Mouse (Mus musculus) thymus, postnatal 36 days (tissue): Measurements from ENCODE around the gene Ubc.
A peak's percentile ranks its signal among the peaks of the same experiment; 100 is the strongest.

Experiments used
- DNase-seq, 2 experiments: peaks; one replicate each; pipeline ENCODE4 v3.0.0; 2022; ENCODE audit warnings: mixed read lengths in 2 of 2

Ubc gene

DNA sequence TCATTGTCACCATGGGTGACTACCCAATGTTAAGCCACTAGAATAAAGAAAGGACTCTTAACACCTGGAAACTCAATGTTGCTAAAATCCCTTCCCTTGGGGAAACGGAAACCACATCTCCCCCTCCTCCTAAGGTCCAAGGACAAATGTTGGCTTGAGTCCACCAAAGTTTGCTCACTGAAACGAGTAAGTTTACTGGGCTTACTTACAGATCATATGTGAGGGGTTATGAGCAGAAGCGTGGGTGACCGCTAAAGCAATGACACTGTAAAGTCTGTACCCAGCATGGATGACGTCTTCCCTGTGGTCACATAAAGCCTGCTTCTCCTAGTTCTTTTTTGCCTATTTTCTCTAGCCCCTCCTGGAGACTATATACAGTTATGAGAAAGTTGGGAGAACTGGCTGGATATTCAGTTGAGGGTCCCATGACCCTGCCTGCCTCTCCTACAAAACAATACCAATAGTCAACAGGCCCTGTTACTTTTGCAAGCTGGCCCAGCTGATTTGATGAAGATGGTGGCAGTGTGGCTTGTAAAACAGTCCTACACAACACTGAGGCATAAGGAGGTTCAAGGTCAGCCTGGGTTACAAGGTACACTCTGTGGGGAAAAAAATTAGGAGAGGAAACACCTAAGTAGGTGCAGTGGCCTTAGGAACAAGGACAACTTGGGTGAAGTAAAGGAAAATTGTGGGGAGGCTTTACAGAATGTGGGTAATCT, 7.9 kb downstream of the Ubc start:
- no peak for DNase-seq

DNA sequence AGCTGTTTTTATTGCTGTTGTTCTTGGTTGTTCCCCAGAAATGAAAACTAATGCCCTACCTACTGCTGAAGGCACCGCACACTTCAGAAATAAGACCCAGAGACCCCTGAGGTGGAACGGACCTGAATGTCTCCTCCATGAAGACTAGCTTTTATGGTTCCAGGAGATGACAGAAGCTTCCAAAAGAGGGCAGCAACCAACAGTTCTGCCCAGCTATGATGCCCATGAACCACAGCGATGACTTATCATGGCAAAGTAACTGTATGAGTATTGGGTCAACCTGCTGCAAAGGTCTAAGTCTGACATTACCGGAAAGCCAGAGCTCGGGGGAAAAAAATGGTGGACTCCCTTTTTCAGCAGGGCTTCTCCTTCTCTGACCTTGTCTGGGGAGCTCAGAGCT, 11.1 kb downstream of the Ubc start:
- no peak for DNase-seq

DNA sequence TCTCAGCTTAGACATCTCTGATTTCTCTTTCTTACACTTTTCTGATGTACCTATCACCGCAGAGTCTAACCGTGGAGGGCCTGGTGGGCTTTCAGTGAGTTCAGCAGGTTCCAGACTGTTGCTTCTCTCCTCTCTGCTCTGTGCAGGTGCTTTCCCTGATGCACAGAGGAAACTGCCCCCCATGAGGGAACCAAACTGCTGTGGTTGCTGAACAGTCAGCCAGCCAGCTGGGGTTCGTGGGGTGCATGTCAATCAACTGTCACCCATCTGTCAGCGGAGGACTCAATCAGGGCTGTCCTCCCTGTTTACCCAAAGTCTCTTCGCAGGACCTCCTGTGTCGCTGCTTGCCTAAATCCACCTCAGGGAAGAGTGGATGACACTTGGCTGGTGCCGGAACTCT, 12.8 kb downstream of the Ubc start:
- peak; percentile 53 to 78 for DNase-seq

DNA sequence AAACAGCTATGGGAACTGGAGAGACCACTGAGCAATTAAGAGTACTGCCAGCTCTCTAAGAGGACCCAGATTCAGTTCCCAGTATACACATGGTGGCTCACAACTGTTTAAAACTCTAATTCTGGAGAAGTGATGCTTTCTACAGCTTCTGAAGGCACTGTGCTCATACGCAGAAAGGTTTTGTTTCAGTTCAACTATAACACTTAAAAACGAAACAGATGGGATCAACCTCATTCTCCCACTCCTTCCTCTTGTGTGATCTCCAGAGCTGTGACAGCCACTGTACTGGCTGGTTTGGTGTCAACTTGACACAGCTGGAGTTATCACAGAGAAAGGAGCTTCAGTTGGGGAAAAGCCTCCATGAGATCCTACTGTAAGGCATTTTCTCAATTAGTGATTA, 14.1 kb downstream of the Ubc start:
- no peak for DNase-seq

DNA sequence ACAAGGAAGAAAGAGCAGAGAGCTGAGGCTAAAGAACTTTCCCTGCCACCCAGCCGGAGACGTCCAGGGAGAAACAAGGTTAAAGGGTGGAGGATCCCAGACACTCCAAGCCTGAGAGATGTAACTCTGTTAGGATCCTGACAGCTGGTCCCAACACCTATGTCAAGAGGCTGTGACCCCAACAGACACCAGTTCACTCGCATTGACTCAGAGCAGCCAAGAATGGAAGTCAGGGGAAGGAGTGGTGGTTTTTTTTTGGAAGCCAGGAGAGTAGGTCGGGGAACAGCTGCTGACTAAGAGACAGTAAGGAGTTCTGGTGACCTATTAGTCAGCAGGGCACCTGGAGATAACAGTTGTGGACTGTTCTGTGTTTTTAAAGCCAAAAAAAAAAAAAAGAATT, 18.0 kb downstream of the Ubc start:
- no peak for DNase-seq

DNA sequence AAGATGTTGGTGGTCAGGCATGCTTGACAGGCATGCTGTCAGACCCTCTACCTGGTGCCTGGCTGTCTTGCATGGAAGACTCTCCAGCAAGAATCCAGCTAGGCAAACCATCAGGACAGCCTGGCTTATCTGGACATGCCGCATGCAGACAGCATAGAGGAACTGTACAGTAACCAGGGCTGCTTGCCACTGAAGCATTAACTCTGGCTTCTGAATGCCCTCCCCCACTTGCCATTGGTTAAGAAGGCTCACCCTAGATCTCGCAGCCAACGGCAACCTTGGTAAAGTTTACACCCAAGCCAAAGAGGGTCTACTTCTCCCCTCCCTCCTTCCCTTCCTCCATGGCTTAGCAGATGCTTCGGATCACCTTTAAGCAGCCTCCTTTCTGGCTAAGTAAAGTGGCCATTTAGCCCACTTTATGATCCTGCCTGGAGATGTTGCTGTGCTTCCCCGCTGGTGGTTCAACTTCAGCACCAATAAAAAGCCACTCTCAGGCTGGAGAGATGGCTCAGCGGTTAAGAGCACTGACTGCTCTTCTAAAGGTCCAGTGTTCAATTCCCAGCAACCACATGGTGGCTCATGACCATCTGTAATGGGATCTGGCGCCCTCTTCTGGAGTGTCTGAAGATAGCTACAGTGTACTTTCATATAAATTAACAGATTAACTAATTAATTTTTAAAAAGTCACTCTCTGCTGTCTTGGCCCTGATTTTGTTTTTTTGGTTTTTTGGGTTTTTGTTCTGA, 18.9 kb downstream of the Ubc start:
- no peak for DNase-seq

DNA sequence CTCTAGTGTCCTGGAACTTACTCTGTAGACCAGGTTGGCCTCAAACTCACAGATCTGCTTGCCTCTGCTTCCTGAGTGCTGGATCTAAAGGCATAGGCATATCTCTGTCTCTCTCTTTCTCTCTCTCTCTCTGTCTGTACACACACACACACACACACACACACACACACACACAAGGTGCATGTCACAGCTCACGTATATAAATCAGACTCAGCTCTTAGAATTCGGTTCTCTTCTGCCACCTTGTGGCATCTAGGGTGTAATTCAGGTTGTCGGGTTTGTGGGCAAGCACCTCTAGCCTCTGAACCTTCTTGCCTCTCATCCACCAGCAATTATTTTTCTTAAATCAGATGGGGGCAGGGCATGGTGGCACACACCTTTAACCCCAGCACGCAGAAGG, 21.4 kb downstream of the Ubc start:
- DNase-seq, result peak; percentile 51 to 58

DNA sequence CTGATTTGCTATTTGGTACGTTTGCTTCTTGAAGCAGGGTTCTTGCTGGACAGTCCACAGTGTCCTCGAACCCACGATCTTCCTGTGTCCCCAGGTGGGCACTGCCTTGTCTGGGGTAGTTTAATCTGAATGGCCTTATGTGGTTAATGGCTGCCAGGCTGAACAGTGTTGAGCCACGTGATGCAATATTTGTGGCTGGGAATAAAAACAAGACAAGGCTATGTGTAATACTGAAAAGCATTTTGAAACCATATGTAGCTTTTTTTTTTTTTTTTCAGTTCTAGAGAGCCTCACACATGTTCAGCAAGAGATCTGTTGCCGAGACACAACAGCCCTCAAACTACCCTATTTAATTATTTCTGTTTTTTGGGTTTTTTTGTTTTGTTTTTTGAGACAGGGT, 21.8 kb downstream of the Ubc start:
- DNase-seq, result no peak

DNA sequence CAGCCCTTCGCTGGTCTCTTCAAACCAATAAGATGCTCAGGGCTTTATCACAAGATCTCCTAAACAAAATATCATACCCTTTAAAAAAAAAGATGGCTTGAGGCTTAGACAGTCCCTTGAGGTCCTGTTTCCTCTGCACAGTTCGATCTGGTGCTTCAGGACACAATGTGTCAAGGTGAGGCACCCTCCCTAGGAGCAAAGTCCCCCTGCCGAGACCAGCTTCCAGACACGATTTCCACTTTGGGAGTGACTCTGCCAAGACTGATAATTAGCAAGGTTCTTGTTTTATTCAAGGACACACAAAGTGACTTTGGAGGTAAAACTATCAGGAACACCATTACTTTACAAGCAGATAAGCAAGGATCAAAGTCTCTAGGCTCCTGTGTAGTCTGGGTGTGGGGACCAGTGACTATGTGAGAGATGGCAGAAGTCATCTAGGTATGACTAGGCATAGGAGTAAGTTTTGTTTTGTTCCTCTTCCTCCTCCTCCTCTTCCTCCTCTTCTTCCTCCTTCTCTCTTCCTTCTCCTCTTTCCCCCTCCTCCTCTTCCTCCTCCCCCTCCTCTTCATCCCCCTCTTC, 25.1 kb downstream of the Ubc start:
- no peak for DNase-seq

DNA sequence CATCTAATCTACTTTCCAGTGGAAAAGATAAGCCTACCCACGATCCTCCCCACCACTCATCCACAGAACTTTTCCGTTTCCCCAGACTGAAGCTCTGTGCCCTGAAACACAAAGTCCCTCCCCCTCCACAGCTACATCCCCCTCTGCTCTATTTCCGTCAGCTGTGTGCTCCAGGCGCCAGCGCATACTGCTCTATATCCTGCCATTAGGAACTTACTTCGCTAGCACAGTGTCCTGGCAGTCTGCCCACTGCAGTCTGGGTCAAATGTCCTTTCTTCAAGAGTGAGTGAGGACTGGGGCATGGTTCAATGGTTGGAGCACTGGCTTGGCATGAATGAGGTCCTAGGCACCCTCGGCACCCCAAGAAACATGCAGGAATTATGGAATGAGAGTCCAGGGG, 26.1 kb downstream of the Ubc start:
- DNase-seq, result no peak

DNA sequence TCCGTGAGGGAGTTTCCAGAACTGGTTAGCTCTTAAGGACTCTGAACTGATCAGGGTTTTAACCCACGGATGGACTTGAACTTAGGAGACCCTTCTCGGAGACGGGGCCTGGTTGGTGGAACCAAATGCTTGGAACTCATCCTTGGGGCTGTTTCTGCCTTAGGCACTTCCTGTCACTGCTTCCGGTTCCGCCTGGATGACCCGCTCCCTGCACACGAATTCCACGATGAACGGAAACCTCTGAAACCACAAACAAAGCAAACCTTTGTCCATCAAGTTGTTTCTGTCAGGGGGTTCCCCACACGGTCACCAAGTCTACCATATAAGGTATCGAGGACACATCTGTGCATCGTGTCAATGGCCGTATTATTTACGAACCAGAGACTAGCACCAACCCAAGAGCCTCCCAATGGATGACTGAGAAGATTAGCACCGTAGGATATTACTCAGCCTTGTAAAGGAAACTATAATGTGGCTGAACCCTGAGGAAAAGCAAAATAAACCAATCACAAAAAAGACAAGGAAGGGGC, 29.0 kb downstream of the Ubc start:
- DNase-seq, result no peak

DNA sequence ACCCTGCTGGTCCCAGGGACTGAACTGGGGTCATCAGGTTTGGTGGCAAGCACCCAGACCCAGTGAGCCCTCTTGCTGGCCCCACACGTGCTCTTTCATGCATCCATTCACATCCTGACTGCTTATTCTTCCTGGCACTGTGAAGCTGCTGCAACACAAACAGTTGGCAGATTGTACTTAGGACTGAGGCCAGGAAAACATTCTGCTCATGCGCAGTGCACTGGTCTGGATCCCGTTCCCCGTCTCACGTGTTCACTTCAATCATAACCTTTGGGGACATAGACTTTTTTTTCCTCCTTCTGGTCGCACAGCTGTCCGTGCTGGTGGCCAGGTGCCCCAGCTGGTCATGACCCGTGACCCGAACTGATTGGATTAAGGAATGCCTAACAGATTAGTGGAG, 29.4 kb downstream of the Ubc start:
- DNase-seq, result no peak

DNA sequence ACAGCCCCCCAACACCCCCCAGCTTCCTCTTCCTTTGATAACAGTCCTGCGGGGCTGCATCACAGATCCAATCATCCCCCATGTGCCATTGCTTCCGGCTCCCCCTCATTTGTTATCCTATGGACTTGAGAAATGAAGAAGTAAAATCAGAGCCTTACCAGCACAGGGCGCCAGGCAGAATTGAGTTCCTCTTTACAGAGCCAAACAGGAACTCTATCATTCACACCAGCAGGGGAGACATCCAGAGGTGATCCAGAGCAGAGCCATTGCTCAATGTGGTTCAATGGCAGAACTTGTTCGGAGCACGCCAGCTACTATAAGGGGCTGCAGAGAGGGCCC, 31.8 kb downstream of the Ubc start:
- no peak for DNase-seq

DNA sequence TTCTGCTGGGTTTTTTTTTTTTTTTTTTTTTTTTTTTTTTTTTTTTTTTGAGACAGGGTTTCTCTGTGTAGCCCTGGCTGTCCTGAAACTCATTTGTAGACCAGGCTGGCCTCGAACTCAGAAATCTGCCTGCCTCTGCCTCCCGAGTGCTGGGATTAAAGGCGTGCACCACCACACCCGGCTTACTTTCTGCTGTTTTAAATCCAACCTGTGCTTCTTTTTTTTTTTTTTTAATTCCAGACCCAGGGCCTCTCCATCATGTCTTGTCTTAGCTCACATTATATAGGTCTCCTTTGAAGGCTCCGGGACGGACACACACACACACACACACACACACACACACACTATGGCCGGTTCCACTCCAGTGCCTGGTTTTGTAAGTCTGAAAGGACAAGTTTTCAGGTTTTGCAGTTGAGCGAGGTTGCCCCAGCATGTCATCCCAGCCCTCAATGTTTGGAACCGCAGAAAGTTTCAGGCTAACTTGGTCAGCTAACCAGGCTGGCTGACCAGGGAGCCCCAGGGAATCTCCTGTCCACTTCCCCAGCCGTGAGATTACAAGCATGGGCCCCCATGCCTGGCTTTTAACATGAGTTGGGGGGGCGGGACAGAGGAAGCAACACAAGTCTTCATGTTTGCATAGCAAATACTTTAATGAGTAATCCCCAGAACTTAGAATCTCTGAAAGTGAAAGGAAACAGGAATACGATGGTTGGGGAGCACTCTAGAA, 32.3 kb downstream of the Ubc start:
- no peak for DNase-seq

DNA sequence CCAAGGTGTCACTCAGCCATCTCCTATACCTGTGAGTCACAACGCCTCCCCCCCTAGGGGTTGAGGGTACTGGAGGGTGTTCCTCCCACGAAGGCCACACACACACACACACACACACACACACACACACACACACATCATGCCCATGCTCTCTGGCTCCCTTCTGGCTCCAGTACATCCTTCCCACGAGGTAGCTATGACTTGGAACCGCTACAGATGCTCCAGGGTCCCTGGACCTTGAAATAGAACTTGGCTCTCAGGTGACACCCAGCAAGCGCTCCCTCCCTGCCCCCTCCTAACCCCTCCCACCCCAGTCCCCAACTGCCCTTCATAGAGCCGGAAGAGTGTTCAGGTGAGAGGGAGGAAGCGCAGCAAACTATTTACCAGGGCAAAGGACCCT, 34.4 kb downstream of the Ubc start:
- no peak for DNase-seq

DNA sequence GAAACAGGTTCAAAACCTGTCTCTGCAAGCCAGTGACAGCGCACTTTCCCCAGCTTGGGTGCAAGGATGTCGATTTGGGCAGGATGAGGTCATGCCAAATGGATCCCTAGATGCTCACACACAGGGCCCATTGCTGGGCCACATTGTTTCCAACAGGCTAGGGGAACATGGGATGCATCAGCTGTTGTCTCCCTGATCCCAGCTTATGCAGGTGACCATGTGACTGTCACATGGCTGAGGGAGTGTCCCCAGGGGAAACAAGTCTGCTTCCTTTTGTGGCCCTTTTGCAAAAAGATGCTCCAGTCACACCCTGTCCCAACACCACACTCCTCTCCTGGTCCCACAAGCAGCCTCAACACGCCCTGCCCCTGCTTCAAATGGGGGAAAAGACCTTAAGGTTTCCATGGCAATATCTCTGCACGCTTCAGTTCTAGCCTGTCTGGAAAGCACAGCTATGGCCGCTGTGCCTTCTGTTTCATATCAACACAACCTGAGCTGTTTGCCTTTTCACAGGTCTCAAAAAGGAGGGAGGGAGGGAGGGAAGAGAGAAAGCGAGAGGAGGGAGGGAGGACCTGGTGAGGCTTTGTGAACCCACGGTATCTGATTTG, 35.0 kb downstream of the Ubc start:
- no peak for DNase-seq

DNA sequence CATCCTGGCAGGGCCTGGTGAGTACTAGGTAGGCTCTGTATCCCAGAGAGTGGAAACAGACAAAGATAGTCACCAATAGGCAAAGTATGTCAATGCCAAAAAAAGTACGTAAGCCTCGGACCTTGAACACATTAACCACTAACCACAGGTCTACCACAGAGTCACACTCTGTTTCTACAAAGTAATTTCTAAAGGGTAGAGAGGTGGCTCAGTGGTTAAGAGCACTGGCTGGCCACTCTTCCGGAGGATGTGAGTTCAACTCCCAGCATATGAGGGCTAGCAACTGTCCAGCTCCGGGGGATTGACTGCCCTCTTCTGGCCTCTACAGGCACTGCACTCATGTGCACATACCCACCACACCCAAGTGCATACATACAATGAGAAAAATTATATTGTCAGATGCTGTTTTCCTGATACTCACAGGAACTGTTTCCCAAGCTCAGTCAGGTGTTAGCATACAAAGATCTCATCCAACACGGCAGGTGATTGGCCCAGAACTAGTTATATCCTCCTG, 37.2 kb downstream of the Ubc start:
- DNase-seq, result no peak

DNA sequence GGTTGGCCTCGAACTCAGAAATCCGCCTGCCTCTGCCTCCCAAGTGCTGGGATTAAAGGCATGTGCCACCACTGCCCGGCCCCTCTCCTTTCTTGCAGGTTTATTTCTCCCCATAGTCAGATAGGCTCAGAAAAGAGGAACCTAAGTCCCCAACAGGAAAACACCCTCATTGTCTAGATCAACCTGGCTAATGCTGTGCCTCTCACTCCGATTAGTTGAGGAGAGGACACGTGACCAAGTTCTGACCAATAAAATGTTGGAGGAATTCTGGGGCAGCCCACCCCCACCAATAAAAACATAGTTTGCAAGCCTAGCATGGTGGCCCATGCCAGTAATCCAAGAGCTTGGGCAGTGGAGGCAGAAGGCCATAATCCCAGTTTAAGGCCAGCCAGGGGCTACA, 38.1 kb downstream of the Ubc start:
- DNase-seq, result no peak

DNA sequence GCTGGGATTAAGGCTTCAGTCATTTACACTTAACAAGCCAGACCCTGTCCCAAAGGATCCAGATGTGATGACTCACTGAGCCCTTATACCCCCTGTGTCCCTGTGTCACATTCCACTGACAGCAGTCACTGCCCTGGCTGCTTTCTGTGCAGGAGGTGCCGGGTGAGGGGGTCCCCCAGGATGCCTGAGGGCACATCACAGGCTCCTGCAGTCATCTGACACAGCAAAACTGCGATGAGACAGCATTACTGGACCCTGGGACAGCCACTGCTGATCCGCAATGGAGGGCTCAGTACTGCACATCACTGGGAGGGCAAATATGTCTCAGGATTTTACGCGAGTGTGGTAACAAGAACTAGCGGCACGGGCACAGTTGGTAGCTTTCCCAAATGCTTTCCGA, 38.9 kb downstream of the Ubc start:
- no peak for DNase-seq

DNA sequence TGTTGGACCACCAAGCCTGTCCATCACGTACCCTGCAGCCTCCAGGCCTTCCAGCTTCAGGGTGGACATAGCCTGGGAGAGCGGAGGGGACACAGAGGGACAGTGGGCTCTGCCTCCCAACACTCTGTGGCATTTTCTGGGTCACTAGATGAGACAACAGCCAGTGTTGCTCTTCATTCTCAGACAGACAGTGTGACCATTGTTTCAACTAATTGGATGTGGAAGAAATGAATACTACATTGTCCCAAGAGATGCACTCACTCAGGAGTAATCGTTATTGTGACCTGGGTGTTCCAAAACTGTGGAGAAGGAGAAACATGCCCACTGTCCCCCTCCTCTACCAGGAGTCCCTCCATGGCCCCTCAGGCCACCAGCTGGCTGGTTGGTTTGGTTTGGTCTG, 40.6 kb downstream of the Ubc start:
- no peak for DNase-seq

DNA sequence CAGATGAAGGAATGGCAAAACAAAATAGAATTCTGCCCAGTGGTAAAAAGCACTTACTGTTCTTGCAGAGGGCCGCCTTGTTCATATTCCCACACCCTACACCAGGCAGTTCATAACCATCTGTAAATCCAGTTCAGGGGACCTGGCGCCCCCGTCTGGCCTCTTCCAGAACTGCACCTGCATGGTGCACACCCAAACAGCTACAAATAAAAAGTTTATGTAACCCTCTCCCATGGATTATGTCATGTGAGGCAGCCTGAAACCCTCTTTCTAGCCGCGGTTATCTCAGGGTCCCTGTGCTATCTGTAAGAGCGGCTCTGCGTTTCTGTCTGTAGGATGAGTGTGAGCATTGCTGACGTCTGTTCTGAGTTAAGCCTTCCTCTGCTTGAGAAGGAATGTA, 41.5 kb downstream of the Ubc start:
- peak; percentile 48 to 63 for DNase-seq

DNA sequence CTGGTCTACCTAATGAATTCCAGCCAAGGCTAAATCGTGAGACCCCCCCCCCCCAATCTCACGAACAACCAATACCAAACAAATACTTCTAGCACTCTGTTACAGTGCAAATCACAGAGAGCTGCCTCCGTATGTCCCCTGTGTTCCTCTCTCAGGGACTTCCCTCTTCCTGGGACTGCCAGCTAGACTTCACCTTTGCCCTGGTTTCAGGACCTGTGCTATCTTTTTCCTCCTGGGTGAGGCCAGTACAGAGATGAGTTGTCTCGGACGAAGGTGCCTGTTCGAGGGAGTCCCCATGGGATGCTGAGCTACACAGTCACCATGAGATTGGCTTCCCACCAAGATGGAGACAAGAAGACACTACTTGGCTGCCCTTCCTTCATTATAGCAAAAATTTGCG, 41.9 kb downstream of the Ubc start:
- no peak for DNase-seq

DNA sequence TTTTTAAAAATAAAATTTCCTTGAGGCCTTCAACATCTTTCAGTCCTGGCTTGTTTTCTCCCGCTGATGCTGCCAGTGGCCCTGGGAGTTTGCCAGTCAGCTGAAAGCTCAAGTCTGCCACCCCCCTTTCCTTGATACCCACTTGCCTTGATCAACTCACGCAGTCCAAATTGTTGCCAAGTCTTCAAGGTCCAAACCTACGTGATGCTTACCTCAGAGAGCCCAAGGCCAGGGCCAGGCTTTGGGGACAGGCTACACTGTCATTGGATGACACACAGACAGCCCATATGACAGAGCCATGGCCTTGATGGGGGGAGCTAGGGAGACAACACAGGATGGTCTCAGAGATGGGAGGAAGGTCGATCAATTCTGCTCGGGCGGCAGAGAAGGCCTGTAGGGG, 45.7 kb downstream of the Ubc start:
- no peak for DNase-seq
